Mouse (Mus musculus): ENCODE measurements around the gene Syt11. TPM values are rescaled to one million over a fixed set of nuclear protein-coding genes. Genes with fewer than 3 reads are reported as not detected.

Gene Syt11
- polyA plus RNA-seq, 1 experiment from 2014 or later, result 225 TPM

Other genes with a start within 250 kb of the Syt11 start
- 28.6 and 33.0 TPM in 2 replicates for gene Mex3a, start 242.8 kb downstream of the Syt11 start, polyA plus RNA-seq (2015; fragmentation: Nextera tagmentation; extraction: Ambion mirVana)
- 0.69 TPM in 1 of 2 replicates, not detected in the other for gene Rab25, start 226.9 kb downstream of the Syt11 start, polyA plus RNA-seq (2015; fragmentation: Nextera tagmentation; extraction: Ambion mirVana)
- 181 and 193 TPM in 2 replicates for gene Lamtor2, start 222.1 kb downstream of the Syt11 start, polyA plus RNA-seq (2015; fragmentation: Nextera tagmentation; extraction: Ambion mirVana)
- 39.8 and 41.3 TPM in 2 replicates for gene Ubqln4, start 221.4 kb downstream of the Syt11 start, polyA plus RNA-seq (2015; fragmentation: Nextera tagmentation; extraction: Ambion mirVana)
- 127 and 144 TPM in 2 replicates for gene Ssr2, start 199.3 kb downstream of the Syt11 start, polyA plus RNA-seq (2015; fragmentation: Nextera tagmentation; extraction: Ambion mirVana)
- gene Arhgef2, start 169.2 kb downstream of the Syt11 start, polyA plus RNA-seq (2015; fragmentation: Nextera tagmentation; extraction: Ambion mirVana), result 104 and 131 TPM in 2 replicates
- not detected in 2 replicates for gene Rxfp4, start 122.0 kb downstream of the Syt11 start, polyA plus RNA-seq (2015; fragmentation: Nextera tagmentation; extraction: Ambion mirVana)
- gene Khdc4, start 89.4 kb downstream of the Syt11 start, polyA plus RNA-seq (2015; fragmentation: Nextera tagmentation; extraction: Ambion mirVana), result 84.4 and 94.9 TPM in 2 replicates
- gene Rit1, start 58.3 kb downstream of the Syt11 start, polyA plus RNA-seq (2015; fragmentation: Nextera tagmentation; extraction: Ambion mirVana), result 59.4 and 65.6 TPM in 2 replicates
- 13.7 and 14.2 TPM in 2 replicates for gene Gon4l, start 60.1 kb upstream of the Syt11 start, polyA plus RNA-seq (2015; fragmentation: Nextera tagmentation; extraction: Ambion mirVana)
- gene Msto1, start 138.8 kb upstream of the Syt11 start, polyA plus RNA-seq (2015; fragmentation: Nextera tagmentation; extraction: Ambion mirVana), result 46.9 and 51.2 TPM in 2 replicates
- gene Ash1l, start 175.5 kb upstream of the Syt11 start, polyA plus RNA-seq (2015; fragmentation: Nextera tagmentation; extraction: Ambion mirVana), result 19.0 and 21.9 TPM in 2 replicates
- gene Dap3, start 176.0 kb upstream of the Syt11 start, polyA plus RNA-seq (2015; fragmentation: Nextera tagmentation; extraction: Ambion mirVana), result 120 and 123 TPM in 2 replicates